Mouse (Mus musculus) small intestine, adult 2 months (tissue): ENCODE results near the gene Snhg11.

Experiments used
- CTCF ChIP-seq: fragments of 200-500 bp; IDR thresholded peaks from 2 replicates; pipeline ENCODE4 v1.5.1; 2012; ENCODE audit warnings: low read depth, mild to moderate bottlenecking, control low read depth, inconsistent platforms, low read length, moderate library complexity, mixed read lengths; ENCODE audit not compliant: insufficient replicate concordance, insufficient read length; ENCODE audit errors: extremely low read depth
- POLR2A ChIP-seq: fragments of 200-500 bp; IDR thresholded peaks from 2 replicates; pipeline ENCODE4 v1.6.1; 2012; ENCODE audit warnings: low read depth, mild to moderate bottlenecking, control low read depth, inconsistent platforms, low read length, moderate library complexity

- TF ChIP-seq POLR2A (no peak), CTCF (no peak)
Observed at GRCm38 (mm10) chr2:158337698-158338097, 37.7 kb upstream of the Snhg11 start.
